Mouse (Mus musculus): ENCODE measurements around the gene Pfn4.
A peak's percentile ranks its signal among the peaks of the same experiment; 100 is the strongest.

The Pfn4 gene

DNA sequence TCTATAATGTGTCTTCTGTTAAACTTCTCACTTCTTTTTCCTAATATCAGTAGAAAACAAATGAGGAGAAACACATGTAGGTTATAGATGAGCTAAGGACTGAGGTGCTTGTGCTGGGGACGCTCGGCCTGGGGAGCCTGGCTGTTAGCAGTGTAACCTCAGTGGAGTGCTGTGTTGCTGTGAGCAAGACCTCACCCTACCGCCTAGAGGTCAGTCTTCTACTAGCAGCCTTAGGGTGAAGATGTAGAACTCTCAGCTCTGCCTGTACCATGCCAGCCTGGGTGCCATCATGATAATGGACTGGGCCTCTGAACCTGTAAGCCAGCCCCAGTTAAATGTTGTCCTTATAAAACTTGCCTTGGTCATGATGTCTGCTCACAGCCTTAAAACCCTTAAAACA lies 58.4 kb downstream of the Pfn4 start:
- peak; percentile 5 for DNase-seq (ENCODE audit: low read depth, low spot score)
- peaks cover 8% of the 10 kb centered on the region; the same call in 1 of the 2 replicates for H3K36me3 ChIP-seq (ENCODE audit: control insufficient read depth, insufficient read depth, low read length, poor library complexity, severe bottlenecking)
- no peaks in the 10 kb centered on the region for H3K27me3 ChIP-seq (ENCODE audit: control insufficient read depth, insufficient read depth, low read length, poor library complexity, severe bottlenecking)
